ENCODE assay signal across 8 mouse cellular contexts in the genomic region with DNA sequence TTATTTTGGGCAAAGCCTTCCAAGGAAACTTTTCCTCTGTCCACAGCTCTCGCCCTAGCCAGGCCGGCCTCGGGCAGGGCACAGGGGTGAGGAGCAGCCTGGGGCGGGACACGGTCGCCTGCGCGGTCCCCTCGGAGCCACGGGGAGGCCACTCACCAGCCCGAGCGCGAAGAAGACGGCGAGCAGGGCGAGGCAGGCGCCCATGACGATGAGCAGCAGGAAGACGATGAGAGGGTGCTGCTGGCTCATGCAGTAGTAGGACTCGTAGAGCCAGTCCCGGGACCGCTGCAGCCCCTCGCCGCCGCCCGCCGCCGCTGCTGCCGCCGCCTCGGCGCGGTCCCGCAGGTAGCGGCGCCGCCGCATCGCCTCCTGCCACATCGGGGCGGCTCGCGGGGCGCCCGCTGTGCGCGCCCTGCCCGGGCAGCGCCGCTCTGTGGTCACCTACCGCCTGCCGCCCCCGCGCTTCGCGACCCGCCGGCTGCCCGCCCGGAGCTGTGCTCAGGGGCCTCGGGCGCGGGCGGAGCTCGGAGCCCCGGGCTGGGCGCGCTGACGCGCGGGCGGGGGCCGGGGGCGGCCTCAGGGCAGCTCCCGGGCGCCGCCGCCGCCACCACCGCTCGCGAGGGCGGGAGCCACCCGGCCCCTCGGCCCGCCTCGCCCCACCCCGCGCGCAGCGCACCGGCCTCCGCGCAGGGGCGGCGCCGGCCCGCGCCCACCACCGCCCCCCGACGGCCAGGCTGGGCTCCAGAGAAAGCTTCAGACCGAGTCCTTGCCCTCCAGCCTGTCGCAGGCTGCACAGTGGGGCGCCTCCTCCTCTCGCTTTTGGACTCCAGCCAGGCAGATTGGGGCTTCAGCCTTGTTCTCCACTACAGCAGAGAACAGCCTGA. TPM values are rescaled to one million over a fixed set of nuclear protein-coding genes. Genes with fewer than 3 reads are reported as not detected.
A peak's percentile ranks its signal among the peaks of the same experiment; 100 is the strongest.
DNase-seq lines count a peak whose midpoint lies in the region; ATAC-seq and TF ChIP-seq lines count a peak whose summit lies in the region.

A gene (minus strand): TSS at position 624 of the 884 bp plus-strand sequence.

- peaks cover 15% of the 10 kb centered on the region; the same call in 1 of the 2 replicates for H3K27me3 ChIP-seq in forebrain, embryonic 13.5 days
- peaks cover 19% of the 10 kb centered on the region for H3K27me3 ChIP-seq in small intestine, adult 2 months (ENCODE audit: control insufficient read depth, insufficient read depth, low read length)

- H3K36me3 ChIP-seq in forebrain, embryonic 13.5 days (ENCODE audit: poor library complexity, severe bottlenecking) = no peaks in the 10 kb centered on the region
- H3K36me3 ChIP-seq in small intestine, adult 2 months (ENCODE audit: control insufficient read depth, insufficient read depth, low read length) = no peaks in the 10 kb centered on the region

- H3K4me1 ChIP-seq in forebrain, embryonic 13.5 days = peaks cover 20% of the 10 kb centered on the region
- peaks cover 4% of the 10 kb centered on the region for H3K4me1 ChIP-seq in small intestine, adult 2 months (ENCODE audit: control insufficient read depth, insufficient read depth, insufficient read length, low read length)

- intact Hi-C loops in heart, postnatal 36 days (cut with DNase I) = loop anchor here (10.0 kb wide), 1 partner anchor 404 kb away; a partner anchor contains a TSS

- H3K27ac ChIP-seq in forebrain, embryonic 13.5 days = peak within 1 kb of the TSS; percentile 25; the same call in 1 of the 2 replicates
- no peak within 1 kb of the TSS for H3K27ac ChIP-seq in small intestine, adult 2 months (ENCODE audit: insufficient read depth, low read depth, low read length)

- peak within 1 kb of the TSS; percentile 73 for H3K9ac ChIP-seq in forebrain, embryonic 13.5 days

- H3K4me3 ChIP-seq in forebrain, embryonic 13.5 days = peak within 1 kb of the TSS; percentile 66
- peak within 1 kb of the TSS; percentile 65 for H3K4me3 ChIP-seq in small intestine, adult 2 months (ENCODE audit: low read depth, low read length)

- no peak for TF ChIP-seq POLR2A in small intestine, adult 2 months (IDR thresholded peaks at IDR 0.05; ENCODE audit: low read depth, low read length)

- no peak for TF ChIP-seq CTCF in small intestine, adult 2 months (IDR thresholded peaks at IDR 0.05; ENCODE audit: extremely low read depth, insufficient read length, insufficient replicate concordance, low read depth, low read length)

- DNase-seq in urinary bladder, postnatal 25 days (ENCODE audit: low spot score) = peak; percentile 6
- no peak for DNase-seq in urinary bladder, postnatal 10 days (ENCODE audit: low spot score)
- DNase-seq in heart, postnatal 36 days = peak; percentile 8 to 9
- peak in 1 of 2 experiments; percentile 61 for DNase-seq in left cerebral cortex, adult 8-10 months (ENCODE audit: low spot score in 2 of 2)
- DNase-seq in lung, postnatal 4 days = peak; percentile 73 to 88
- no peak for DNase-seq in B cell, adult 2 months

- H3K9me3 ChIP-seq in forebrain, embryonic 13.5 days (replicated peaks) = no peaks in the 10 kb centered on the region

- peak within 1 kb of the TSS; percentile 96 for H3K4me2 ChIP-seq in forebrain, embryonic 13.5 days

- ATAC-seq in forebrain, embryonic 13.5 days = peak; percentile 80

- under 1% methylated on average over 45 of the region's 106 CpGs for WGBS in forebrain, embryonic 13.5 days
- WGBS in small intestine, adult 2 months = 3% methylated on average over 102 of the region's 106 CpGs

RNA-seq across cellular contexts. Expression of the gene that starts here (rescaled TPM):
- polyA plus RNA-seq in forebrain, embryonic 13.5 days (2015; fragmentation: Nextera tagmentation; extraction: Ambion mirVana) = 1.2 and 1.3 TPM in 2 replicates
- total RNA-seq in heart, postnatal 36 days (2021) = under 1 TPM; 0.33 to 0.43 TPM
- total RNA-seq in left cerebral cortex, adult 8-10 months (2022) = 100 to 1,000 TPM; 113 to 130 (median 124) TPM
- polyA plus RNA-seq in small intestine, adult 2 months (2012; rRNA removed) = 0.51 and 0.56 TPM in 2 replicates

Comparison
In these comparisons a context has a peak if more than half of its experiments do, and no peak if none do; other contexts are left out.
1. RNA of the gene that starts here (total RNA-seq): 113 to 130 TPM in left cerebral cortex, adult 8-10 months; 0.33 to 0.43 TPM in heart, postnatal 36 days; every median in the first group is over 10 times any median in the second.
2. DNase-seq: peak in urinary bladder, postnatal 25 days (single experiment) and lung, postnatal 4 days (2 of 2); none in urinary bladder, postnatal 10 days (single experiment) and B cell, adult 2 months (0 of 2).
3. Peak in DNase-seq in heart, postnatal 36 days; RNA of the gene not detected or under 1 TPM.